Mouse (Mus musculus) MEL (cell line): ENCODE measurements around the gene Vps9d1. TPM values are rescaled to one million over a fixed set of nuclear protein-coding genes. Genes with fewer than 3 reads are reported as not detected.
A peak's percentile ranks its signal among the peaks of the same experiment; 100 is the strongest.

Source experiments
- DNase-seq: peaks from one replicate; pipeline ENCODE4 v3.0.0; 2011; ENCODE audit warnings: low read depth, low spot score
- H3K27ac ChIP-seq: 2 replicates; pipeline ENCODE4 v1.5.1; 2012; ENCODE audit warnings: low read depth, mild to moderate bottlenecking, control low read depth, low read length, moderate library complexity; ENCODE audit not compliant: control insufficient read depth
- H3K27me3 ChIP-seq, 2 experiments: fragments of 150-350 bp in 1 of 2; sonication (generic) in 1 of 2; 2 replicates each; pipeline ENCODE4 v1.6.1; 2012; ENCODE audit warnings: low read length in 2 of 2, mild to moderate bottlenecking in 2 of 2, improper control_type of control experiment in 1 of 2, moderate library complexity in 1 of 2; ENCODE audit not compliant: insufficient read depth in 2 of 2, control insufficient read depth in 1 of 2
- H3K36me3 ChIP-seq, 2 experiments: 2 replicates each; pipeline ENCODE4 v1.6.1; 2012 to 2014; ENCODE audit warnings: low read length in 2 of 2, improper control_type of control experiment in 1 of 2, inconsistent platforms in 1 of 2, mild to moderate bottlenecking in 1 of 2; ENCODE audit not compliant: insufficient read depth in 2 of 2, control insufficient read depth in 1 of 2
- H3K4me1 ChIP-seq, 2 experiments: fragments of 150-350 bp in 1 of 2; sonication (generic) in 1 of 2; 2 replicates each; pipeline ENCODE4 v1.6.1; 2012; ENCODE audit warnings: low read length in 2 of 2, improper control_type of control experiment in 1 of 2, mild to moderate bottlenecking in 1 of 2; ENCODE audit not compliant: insufficient read depth in 2 of 2, control insufficient read depth in 1 of 2
- H3K4me3 ChIP-seq, 2 experiments: fragments of 150-350 bp in 1 of 2; sonication (generic) in 1 of 2; 2 replicates each; pipeline ENCODE4 v1.5.1; 2012; ENCODE audit warnings: low read depth in 2 of 2, low read length in 2 of 2, mild to moderate bottlenecking in 2 of 2, moderate library complexity in 2 of 2, control low read depth in 1 of 2, improper control_type of control experiment in 1 of 2; ENCODE audit not compliant: control insufficient read depth in 1 of 2, insufficient read depth in 1 of 2
- H3K79me2 ChIP-seq: 2 replicates; pipeline ENCODE4 v1.6.1; 2012; ENCODE audit warnings: mild to moderate bottlenecking, low read length, moderate library complexity; ENCODE audit not compliant: control insufficient read depth, poor library complexity, insufficient read depth
- H3K9ac ChIP-seq: 2 replicates; pipeline ENCODE4 v1.6.1; 2012; ENCODE audit warnings: low read depth, mild to moderate bottlenecking, control low read depth, low read length, moderate library complexity; ENCODE audit not compliant: control insufficient read depth, poor library complexity, severe bottlenecking
- H3K9me3 ChIP-seq: fragments of 150-350 bp; sonication (generic); replicated peaks from 2 replicates; pipeline ENCODE4 v1.6.1; 2012; ENCODE audit warnings: mild to moderate bottlenecking, low read length, improper control_type of control experiment, moderate library complexity; ENCODE audit not compliant: insufficient read depth
- BHLHE40 ChIP-seq: IDR thresholded peaks from 2 replicates; pipeline ENCODE4 v1.6.1; 2012; ENCODE audit warnings: low read depth, mild to moderate bottlenecking, inconsistent platforms, low read length, improper control_type of control experiment, borderline replicate concordance
- CTCF ChIP-seq, 3 experiments: IDR thresholded peaks in 2 of 3; conservative IDR thresholded peaks in 1 of 3; 2 replicates each; pipeline ENCODE4 v1.5.1; 2011 to 2012; ENCODE audit warnings: low read length in 3 of 3, low read depth in 2 of 3, mild to moderate bottlenecking in 2 of 3, improper control_type of control experiment in 1 of 3, inconsistent platforms in 1 of 3, mixed read lengths in 1 of 3, moderate library complexity in 1 of 3; ENCODE audit not compliant: control insufficient read depth in 1 of 3, insufficient read depth in 1 of 3, poor library complexity in 1 of 3, severe bottlenecking in 1 of 3
- E2F4 ChIP-seq: IDR thresholded peaks from 2 replicates; pipeline ENCODE4 v1.6.1; 2011; ENCODE audit warnings: low read depth, low read length, improper control_type of control experiment, borderline replicate concordance
- ELF1 ChIP-seq: IDR thresholded peaks from 2 replicates; pipeline ENCODE4 v1.6.1; 2014; ENCODE audit warnings: low read depth, mild to moderate bottlenecking, inconsistent platforms, low read length, improper control_type of control experiment, moderate library complexity
- EP300 ChIP-seq, 2 experiments: IDR thresholded peaks; 2 replicates each; pipeline ENCODE4 v1.6.1; 2011; ENCODE audit warnings: improper control_type of control experiment in 2 of 2, low read length in 2 of 2, low read depth in 1 of 2, mild to moderate bottlenecking in 1 of 2
- ETS1 ChIP-seq: IDR thresholded peaks from 2 replicates; pipeline ENCODE4 v1.6.1; 2012; ENCODE audit warnings: low read depth, mild to moderate bottlenecking, inconsistent platforms, low read length, improper control_type of control experiment, moderate library complexity
- GABPA ChIP-seq: IDR thresholded peaks from 2 replicates; pipeline ENCODE4 v1.6.1; 2012; ENCODE audit warnings: low read depth, mild to moderate bottlenecking, inconsistent platforms, low read length, improper control_type of control experiment, moderate library complexity
- JUND ChIP-seq: IDR thresholded peaks from 2 replicates; pipeline ENCODE4 v1.6.1; 2011; ENCODE audit warnings: low read depth, mild to moderate bottlenecking, improper control_type of control experiment, low read length
- MAFK ChIP-seq: IDR thresholded peaks from 2 replicates; pipeline ENCODE4 v1.6.1; 2011; ENCODE audit warnings: low read depth, mild to moderate bottlenecking, low read length, improper control_type of control experiment, borderline replicate concordance
- MAX ChIP-seq: IDR thresholded peaks from 2 replicates; pipeline ENCODE4 v1.6.1; 2011; ENCODE audit warnings: low read length, improper control_type of control experiment
- MEF2A ChIP-seq: IDR thresholded peaks from 2 replicates; pipeline ENCODE4 v1.6.1; 2014; ENCODE audit warnings: low read depth, mild to moderate bottlenecking, inconsistent platforms, low read length, improper control_type of control experiment; ENCODE audit not compliant: poor library complexity, insufficient replicate concordance, severe bottlenecking; ENCODE audit errors: extremely low read depth
- MXI1 ChIP-seq: IDR thresholded peaks from 2 replicates; pipeline ENCODE4 v1.6.1; 2011; ENCODE audit warnings: mild to moderate bottlenecking, low read depth, low read length, improper control_type of control experiment
- MYB ChIP-seq: IDR thresholded peaks from 2 replicates; pipeline ENCODE4 v1.6.1; 2011; ENCODE audit warnings: mild to moderate bottlenecking, low read depth, low read length, improper control_type of control experiment
- POLR2AphosphoS2 ChIP-seq: IDR thresholded peaks from 2 replicates; pipeline ENCODE4 v1.6.1; 2011; ENCODE audit warnings: low read length, improper control_type of control experiment
- RAD21 ChIP-seq: IDR thresholded peaks from 2 replicates; pipeline ENCODE4 v1.6.1; 2011; ENCODE audit warnings: mild to moderate bottlenecking, low read depth, low read length, improper control_type of control experiment
- RCOR1 ChIP-seq: IDR thresholded peaks from 2 replicates; pipeline ENCODE4 v1.6.1; 2012; ENCODE audit warnings: low read depth, mild to moderate bottlenecking, inconsistent platforms, low read length, improper control_type of control experiment
- SIN3A ChIP-seq: IDR thresholded peaks from 2 replicates; pipeline ENCODE4 v1.6.1; 2012; ENCODE audit warnings: low read length, improper control_type of control experiment, inconsistent platforms
- SMC3 ChIP-seq: IDR thresholded peaks from 2 replicates; pipeline ENCODE4 v1.6.1; 2011; ENCODE audit warnings: low read depth, low read length, improper control_type of control experiment
- TAL1 ChIP-seq: IDR thresholded peaks from 2 replicates; pipeline ENCODE4 v1.6.1; 2012; ENCODE audit warnings: mild to moderate bottlenecking, inconsistent platforms, low read length, moderate library complexity, mixed read lengths
- UBTF ChIP-seq: IDR thresholded peaks from 2 replicates; pipeline ENCODE4 v1.6.1; 2012; ENCODE audit warnings: low read depth, mild to moderate bottlenecking, inconsistent platforms, low read length, improper control_type of control experiment, moderate library complexity, borderline replicate concordance; ENCODE audit not compliant: insufficient read depth
- ZC3H11A ChIP-seq: IDR thresholded peaks from 2 replicates; pipeline ENCODE4 v1.6.1; 2012; ENCODE audit warnings: low read depth, mild to moderate bottlenecking, inconsistent platforms, low read length, improper control_type of control experiment
- ZKSCAN1 ChIP-seq: IDR thresholded peaks from 2 replicates; pipeline ENCODE4 v1.6.1; 2012; ENCODE audit warnings: low read depth, mild to moderate bottlenecking, inconsistent platforms, low read length, improper control_type of control experiment, moderate library complexity
- ZNF384 ChIP-seq: IDR thresholded peaks from 2 replicates; pipeline ENCODE4 v1.6.1; 2012; ENCODE audit warnings: low read depth, mild to moderate bottlenecking, inconsistent platforms, low read length, improper control_type of control experiment
- polyA plus RNA-seq, 2 experiments: library from polyadenylated mRNA; stranded (reverse) in 1 of 2; unstranded in 1 of 2; fragments of >175 nt in 1 of 2; fragments of >200 nt in 1 of 2; gene quantifications; 2 replicates each; pipeline versions ENCODE4 v1.2.1 to v1.2.4; 2012; ENCODE audit warnings: low replicate concordance in 2 of 2, low read depth in 1 of 2; ENCODE audit not compliant: insufficient read length in 2 of 2, insufficient read depth in 1 of 2, missing spikeins in 1 of 2
- total RNA-seq: library from RNA; depleted of rRNA; stranded (reverse); fragments of 300-350 nt; gene quantifications from 2 replicates; pipeline ENCODE4 v1.2.3, GENCODE M21; 2012

Vps9d1 gene
- total and polyA plus RNA-seq, 3 experiments, result 4.4 to 12.2 TPM; not detected in 1

- TF ChIP-seq MYB (no peak), ZC3H11A (peak; percentile 84), BHLHE40 (0 out of 2 replicates have a peak, but pooled peaks have one; percentile 2), SMC3 (peak; percentile 94), ELF1 (no peak), CTCF (IDR thresholded peaks at IDR 0.05 in 2 of 3, conservative IDR thresholded peaks at IDR 0.05 in 1 of 3; ENCODE audit: control insufficient read depth in 1 of 3, insufficient read depth in 1 of 3, low read depth in 2 of 3, low read length in 3 of 3, poor library complexity in 1 of 3, severe bottlenecking in 1 of 3) (peak; percentile 78 to 99 (median 92)), ZKSCAN1 (no peak), RAD21 (peak; percentile 89), JUND (no peak)
- TF ChIP-seq, all 39 proteins: peak for 5
- no peak overlapping the region for H3K9ac ChIP-seq
- H3K27ac ChIP-seq, result no peak overlapping the region
- no peaks in the 10 kb centered on the region for H3K36me3 ChIP-seq
- peaks cover 0 to under 1% of the 10 kb centered on the region in 2 experiments; a peak in 2 of 4 replicates for H3K4me1 ChIP-seq
- no peaks in the 10 kb centered on the region for H3K9me3 ChIP-seq
- no peaks in the 10 kb centered on the region for H3K27me3 ChIP-seq
- H3K4me3 ChIP-seq, result no peak overlapping the region
- no peaks in the 10 kb centered on the region for H3K79me2 ChIP-seq
- peak; percentile 78 for DNase-seq
Observed at GRCm38 (mm10) chr8:123202288-123202687, 51.9 kb downstream of the Vps9d1 start.

- Histone ChIP-seq H3K4me3 (no peak overlapping the region), H3K27me3 (no peaks in the 10 kb centered on the region), H3K79me2 (no peaks in the 10 kb centered on the region), H3K9me3 (no peaks in the 10 kb centered on the region), H3K36me3 (no peaks in the 10 kb centered on the region), H3K27ac (no peak overlapping the region), H3K9ac (no peak overlapping the region), H3K4me1 (peaks cover 0 to 3% of the 10 kb centered on the region in 2 experiments; a peak in 2 of 4 replicates)
- no peak for DNase-seq
- TF ChIP-seq RAD21 (no peak), RCOR1 (no peak), JUND (no peak), E2F4 (no peak), EP300 (IDR thresholded peaks at IDR 0.05; ENCODE audit: low read depth in 1 of 2, low read length in 2 of 2) (no peak), POLR2AphosphoS2 (no peak), MAFK (no peak), SIN3A (no peak), TAL1 (no peak), CTCF (IDR thresholded peaks at IDR 0.05 in 2 of 3, conservative IDR thresholded peaks at IDR 0.05 in 1 of 3; ENCODE audit: control insufficient read depth in 1 of 3, insufficient read depth in 1 of 3, low read depth in 2 of 3, low read length in 3 of 3, poor library complexity in 1 of 3, severe bottlenecking in 1 of 3) (no peak), GABPA (no peak), ZNF384 (no peak), UBTF (no peak), MXI1 (no peak), ETS1 (no peak), MEF2A (no peak), MAX (no peak), SMC3 (no peak)
Observed at GRCm38 (mm10) chr8:123199864-123200263, 54.3 kb downstream of the Vps9d1 start.
